Mouse (Mus musculus) gastrocnemius, postnatal 36 days (tissue): ENCODE results near the gene Mtmr4. TPM values are rescaled to one million over a fixed set of nuclear protein-coding genes. Genes with fewer than 3 reads are reported as not detected.

Experiments used
- DNase-seq, 2 experiments: peaks; one replicate each; pipeline ENCODE4 v3.0.0; 2022
- intact Hi-C: fragments of 180-260 bp; cut with DNase I; formaldehyde crosslinking; loops from one replicate; pipeline ENCODE4 v1.15.1; 2025
- total RNA-seq, 2 experiments: library from RNA; stranded (reverse); gene quantifications; 2 replicates each; pipeline ENCODE4 v1.2.3; 2021

The Mtmr4 gene
- total RNA-seq, 2 experiments from 2014 or later, result 8.9 to 13.4 TPM

DNA sequence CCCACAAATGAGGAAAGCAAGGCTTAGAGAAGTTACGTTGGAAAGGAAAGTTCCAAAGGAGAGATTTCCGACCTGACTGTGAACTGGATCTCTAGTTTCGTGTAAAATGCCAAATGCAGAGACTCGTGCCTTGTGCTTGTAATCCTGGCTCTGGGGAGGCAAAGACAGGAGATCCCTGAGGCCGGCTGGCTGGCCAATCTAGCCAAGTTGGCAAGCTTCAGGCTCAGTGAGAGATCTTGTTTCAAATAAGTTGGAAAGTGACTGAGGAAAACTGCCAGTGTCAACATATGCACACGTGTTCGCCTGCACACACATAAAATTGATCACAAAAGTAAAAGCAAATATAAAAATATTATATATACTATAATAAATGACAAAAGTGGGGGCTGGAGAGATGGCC lies 17.3 kb downstream of the Mtmr4 start:
- intact Hi-C loops, result no loop called here

DNA sequence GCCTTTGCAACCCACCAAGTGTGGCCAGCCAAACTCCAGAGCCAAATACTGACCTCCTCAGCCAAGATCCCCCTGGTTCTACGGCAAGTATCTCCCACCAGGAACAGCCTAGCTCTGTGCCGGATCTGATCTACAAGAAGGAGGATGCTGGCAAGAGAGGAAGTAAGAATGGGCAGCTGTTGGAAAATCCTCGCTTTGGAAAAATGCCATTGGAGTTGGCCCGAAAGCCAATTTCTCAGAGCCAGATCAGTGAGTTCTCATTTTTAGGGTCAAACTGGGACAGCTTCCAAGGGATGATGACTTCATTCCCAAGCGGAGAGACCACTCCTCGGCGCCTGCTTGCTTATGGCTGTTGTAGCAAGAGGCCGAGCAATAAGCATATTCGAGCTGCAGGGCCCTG lies 19.6 kb downstream of the Mtmr4 start:
- no peak for DNase-seq
- intact Hi-C loops, result no loop called here

More for the DNA sequence above, 17.3 kb downstream of the Mtmr4 start:
- peak in 1 of 2 experiments; percentile 38 for DNase-seq

DNA sequence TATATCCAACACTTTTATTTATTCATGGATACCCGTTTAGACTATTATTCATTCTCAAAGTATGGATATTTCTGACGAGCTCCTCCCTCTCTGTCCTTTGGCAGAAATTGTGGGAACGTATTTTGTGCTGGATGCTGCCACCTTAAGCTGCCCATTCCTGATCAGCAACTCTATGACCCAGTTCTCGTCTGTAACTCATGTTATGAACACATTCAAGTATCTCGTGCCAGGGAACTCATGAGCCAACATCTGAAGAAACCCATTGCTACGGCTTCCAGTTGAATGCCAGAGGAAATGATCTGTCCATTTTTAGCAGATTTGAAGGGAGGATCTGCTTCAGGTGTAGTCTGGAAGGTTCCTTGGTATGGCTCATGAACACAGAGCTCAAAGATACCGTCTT lies 22.0 kb downstream of the Mtmr4 start:
- intact Hi-C loops, result no loop called here
- no peak for DNase-seq

DNA sequence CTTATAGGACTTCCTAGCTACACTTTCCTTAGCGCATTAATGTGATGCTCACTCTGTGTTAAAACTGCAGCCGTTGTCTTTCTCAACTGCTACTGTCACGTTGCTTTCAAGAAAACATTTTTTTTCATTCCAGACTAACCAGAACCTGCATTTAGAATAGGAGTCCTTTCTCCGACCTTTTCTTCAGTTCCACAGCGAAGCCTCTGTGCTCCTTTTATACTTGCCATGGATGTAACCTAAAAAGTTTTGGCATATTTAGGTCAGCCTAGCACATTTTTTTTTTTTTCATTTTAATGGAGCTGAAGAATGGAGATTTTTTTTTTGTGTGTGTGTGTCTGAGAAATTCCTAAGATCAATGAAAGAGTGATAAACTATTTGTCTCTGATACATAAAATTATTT lies 23.6 kb downstream of the Mtmr4 start:
- intact Hi-C loops, result no loop called here

DNA sequence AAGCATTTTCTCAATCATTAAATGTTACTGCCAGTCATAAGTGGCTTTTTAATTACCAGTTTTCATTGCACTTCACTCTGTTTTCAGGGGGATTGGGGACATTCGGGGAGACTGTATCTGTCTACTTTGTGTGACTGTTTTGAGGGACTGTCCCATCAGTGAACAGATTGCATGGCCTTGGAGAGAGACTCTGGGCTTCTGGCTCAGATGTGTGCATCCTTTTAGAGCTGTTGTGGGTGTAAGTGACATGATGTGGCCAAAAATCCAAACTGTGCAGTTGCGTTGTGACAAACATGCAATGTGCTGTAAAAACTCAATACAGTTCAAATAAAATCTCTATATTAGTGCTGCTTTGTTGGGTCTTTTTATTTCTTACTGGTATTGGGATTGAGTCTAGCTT lies 24.0 kb downstream of the Mtmr4 start:
- no peak for DNase-seq

More for the DNA sequence above, 23.6 kb downstream of the Mtmr4 start:
- no peak for DNase-seq

DNA sequence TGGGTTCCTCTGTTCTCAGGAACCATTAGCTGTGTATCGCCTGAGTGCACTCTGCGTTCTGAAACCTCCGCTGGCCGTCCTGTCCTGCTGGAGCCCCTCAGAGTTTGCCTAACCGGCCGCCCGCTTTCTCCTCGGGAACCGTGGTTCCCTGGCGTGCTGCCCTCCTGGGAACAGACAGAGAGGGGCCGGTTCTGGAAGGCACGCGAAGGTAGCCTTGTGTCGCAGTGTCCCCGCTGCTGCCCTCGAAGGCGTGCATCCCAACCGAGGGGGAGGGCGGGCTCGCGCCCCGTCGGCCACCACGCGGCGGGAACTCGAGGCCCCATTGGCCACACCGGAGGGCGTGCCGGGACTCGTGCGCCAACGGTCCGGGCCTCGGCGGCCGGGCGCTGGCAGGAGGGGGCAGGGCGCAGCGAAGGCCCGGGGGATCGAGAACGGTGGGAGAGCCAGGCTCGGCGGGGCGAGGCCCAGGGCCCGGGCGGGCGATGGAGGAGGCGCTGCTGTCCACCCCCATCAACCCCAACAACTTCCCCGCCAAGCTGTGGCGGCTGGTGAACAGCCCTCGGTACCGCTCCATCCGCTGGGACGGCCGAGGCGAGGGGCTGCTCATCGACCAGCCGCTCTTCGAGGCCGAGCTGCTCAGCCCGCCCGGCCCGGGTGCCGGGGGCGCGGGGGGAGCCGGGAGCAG lies 25.0 kb downstream of the Mtmr4 start, which contains the start of gene Hsf5:
TSS of gene Hsf5 (plus strand) at position 375 of the 685 bp plus-strand sequence.
- intact Hi-C loops, result no loop called here
- no peak for DNase-seq

More for the DNA sequence above, 24.0 kb downstream of the Mtmr4 start:
- intact Hi-C loops, result no loop called here

DNA sequence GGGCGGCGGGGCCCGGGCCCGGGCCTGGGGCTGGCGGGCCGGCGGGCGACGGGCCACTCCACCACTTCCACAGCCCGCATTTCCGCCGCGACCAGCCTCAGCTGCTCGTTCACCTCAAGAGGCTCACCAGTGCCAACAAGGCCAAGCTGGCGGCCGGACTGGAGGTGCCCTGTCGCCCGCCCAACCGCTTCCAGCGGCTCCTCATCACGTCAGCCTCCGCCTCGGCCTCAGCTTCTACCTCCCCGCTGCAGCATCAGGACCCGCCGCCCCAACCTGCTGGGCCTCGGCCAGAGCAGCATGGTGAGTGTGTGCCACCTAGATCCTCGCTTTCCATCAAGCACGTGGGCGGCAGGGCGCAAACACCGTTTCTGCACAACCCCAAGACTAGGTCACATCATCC lies 25.6 kb downstream of the Mtmr4 start:
- intact Hi-C loops, result no loop called here
- DNase-seq, result no peak

DNA sequence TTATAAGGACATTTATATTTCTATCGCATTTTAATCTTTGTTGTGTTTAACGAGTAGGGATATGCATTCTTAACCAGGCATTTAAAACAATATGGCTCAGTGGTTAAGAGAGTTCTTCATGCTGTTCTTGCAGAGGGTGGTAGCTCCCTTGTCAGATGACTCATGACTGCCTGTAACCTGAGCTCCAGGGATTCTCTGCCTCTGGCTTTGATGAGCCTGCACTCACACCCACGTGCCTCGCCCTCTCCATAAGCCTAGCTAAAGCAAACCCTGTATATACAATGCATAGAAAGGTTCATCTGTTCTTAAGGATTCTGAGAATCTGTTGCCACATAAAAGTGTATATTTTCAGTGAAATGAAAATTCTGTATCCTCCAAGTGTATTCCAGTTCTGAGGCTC lies 31.2 kb downstream of the Mtmr4 start:
- intact Hi-C loops, result no loop called here

DNA sequence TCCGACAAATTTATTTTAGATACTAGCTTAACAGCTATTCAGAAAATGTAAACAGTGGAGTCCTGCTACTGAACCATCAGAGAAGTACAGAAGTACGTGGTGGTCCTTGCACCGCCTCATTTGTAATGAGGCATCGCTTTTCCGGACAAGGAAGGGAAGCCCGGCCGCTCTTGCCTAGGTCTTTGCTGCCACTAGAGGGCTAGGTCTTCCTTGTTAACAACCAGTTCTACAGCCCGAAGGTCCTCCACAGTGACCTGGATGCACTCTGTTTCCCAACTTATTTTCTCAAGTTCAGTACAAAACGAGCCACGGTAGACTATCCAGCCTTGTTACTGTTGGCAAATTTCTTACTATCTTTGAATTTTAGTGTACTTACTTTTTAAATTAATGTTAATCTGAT lies 37.9 kb downstream of the Mtmr4 start:
- intact Hi-C loops, result no loop called here

More for the DNA sequence above, 31.2 kb downstream of the Mtmr4 start:
- no peak for DNase-seq

DNA sequence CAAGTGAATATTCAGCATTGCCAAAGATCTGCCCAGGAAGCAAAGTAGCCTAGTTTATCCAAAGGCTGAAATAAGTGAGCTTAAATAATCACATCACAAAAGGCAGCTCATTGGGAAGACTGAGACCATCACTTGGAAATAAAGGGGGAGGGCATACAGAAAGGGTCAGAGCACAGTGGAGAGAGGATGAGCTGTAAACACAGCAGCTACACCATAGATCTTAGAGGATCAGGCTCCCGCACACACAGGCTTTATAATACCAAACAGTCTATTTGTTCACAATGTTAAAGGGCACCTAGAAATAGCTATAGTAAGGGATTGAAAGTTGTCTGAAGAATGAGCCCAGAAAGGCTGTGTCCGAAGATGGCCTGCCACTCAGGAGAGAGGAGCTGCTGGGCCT lies 46.8 kb downstream of the Mtmr4 start:
- intact Hi-C loops, result no loop called here
- DNase-seq, result no peak

More for the DNA sequence above, 37.9 kb downstream of the Mtmr4 start:
- DNase-seq, result no peak

DNA sequence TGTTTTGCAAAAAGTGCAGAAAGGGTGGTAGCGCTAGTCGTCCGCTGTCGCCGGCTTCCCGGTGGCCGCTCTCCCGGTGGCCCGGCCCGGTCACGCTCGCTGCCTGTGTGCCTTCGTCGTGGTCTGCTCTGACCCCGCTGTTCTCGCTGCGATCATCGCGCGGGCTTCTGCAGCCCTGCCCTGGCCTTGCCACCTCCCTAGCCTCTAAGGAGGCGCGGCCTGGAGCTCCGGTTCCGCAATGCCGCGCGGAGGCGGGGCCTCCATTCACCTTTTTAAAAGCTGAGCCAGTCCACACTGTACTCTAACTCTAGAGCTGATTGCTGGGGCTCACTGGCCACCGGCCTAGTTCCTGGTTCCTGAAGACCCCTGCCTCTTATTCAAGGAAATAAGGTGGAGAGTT lies 47.2 kb downstream of the Mtmr4 start:
- DNase-seq, result peak; percentile 25 to 44
- intact Hi-C loops, result no loop called here

DNA sequence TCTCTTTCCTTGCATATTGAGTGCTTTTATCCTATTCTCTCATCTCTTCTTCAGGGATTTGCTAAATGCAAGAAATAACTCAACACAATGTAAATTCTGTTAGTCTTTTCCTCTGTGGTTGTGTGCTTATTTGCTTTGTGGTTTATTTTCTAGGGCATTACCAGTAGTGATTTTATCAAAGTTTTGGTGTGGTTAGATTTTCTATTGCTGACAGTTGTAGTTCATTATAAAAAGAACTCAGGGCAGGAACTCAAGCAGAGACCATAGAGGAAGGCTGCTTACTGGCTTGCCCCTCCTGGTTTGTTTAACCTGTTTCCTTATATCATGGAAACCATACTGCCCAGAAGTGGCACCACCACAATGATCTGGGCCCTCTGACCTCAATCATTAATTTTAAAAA lies 50.9 kb downstream of the Mtmr4 start:
- no peak for DNase-seq
- intact Hi-C loops, result no loop called here

DNA sequence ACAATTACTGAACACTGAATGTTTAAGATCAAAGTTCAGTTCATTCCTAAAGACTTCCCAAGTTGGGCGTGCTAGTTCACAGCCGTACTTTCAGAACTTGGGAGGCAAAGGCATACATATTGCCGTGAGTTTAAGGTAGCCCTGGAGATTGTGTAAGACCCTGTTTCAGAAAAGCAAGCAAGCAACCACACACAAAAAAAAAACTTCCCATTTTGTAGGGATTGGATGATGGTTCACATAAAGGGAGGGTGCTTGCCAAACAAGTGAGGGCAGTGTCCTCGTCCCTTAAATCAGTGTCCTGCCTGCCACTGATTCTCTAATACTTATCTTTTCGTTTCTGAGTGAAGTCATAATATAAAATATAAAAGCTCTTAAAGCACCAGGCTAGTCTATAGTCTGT lies 62.7 kb downstream of the Mtmr4 start:
- intact Hi-C loops, result no loop called here
- DNase-seq, result no peak

DNA sequence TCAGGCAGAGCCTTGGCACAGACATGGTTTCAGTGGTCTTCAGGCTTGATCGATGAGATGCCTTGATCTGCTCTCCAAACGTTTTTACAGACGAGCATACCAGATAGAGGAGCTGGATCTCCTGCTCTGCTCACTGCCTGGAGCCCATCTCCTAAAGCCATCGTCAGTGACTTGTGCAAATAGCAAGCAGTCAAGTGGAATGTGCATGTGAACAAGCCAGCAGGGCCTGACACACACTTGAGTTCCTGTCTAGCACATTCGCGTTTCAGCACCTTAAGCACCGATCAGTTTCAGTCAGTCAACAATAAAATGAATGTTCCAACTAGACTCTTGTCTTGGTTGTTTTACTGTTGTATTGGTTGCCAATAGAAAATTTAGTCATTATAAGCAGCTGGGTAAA lies 67.3 kb downstream of the Mtmr4 start:
- intact Hi-C loops, result no loop called here
- DNase-seq, result no peak

DNA sequence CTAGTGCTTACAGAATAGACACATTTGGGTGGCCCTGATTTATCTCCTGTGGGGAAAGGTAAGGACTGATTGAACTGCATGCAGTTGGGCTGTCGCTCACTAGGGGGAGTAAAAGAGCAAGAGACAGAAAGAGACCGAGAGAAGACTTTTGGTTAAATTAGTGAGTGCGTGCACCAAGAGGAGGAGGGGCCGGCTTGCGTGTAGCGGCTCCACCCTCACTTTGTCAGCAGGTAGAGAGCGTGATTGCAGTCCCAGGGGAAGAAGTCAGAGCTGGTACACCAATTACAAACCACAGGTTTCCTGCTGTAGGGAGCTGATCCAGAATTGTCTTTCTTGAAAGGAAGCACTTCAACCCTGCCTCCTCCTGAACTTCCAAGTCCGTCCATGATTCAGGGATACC lies 70.4 kb downstream of the Mtmr4 start, which contains the start of gene Rnf43:
TSS of gene Rnf43 (plus strand) at position 316 of the 400 bp plus-strand sequence.
- DNase-seq, result peak; percentile 57
- intact Hi-C loops, result loop anchor here (2.0 kb wide), 1 partner anchor 108 kb away; no protein-coding TSS in a partner anchor

DNA sequence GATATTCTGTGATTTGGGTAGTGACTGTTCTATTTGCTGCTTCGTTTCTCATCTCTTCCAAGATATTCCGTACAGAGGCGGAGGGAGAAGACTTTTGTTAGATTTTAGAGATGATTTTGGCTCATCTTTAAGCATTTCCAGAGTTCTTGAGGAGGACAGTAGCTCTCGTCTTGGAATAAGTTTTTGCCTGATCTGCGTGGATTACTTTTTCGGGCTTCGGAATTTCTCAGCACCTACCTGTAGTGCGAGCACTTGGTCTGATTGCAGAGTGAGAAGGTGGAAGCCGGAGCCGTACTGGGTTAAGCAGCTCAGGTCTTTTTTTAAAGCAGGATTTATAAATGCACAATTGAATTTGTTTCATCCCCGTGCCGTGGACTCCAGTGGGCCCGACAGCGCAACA lies 70.9 kb downstream of the Mtmr4 start:
- DNase-seq, result no peak
- intact Hi-C loops, result loop anchor here (2.0 kb wide), 1 partner anchor 108 kb away; no protein-coding TSS in a partner anchor

DNA sequence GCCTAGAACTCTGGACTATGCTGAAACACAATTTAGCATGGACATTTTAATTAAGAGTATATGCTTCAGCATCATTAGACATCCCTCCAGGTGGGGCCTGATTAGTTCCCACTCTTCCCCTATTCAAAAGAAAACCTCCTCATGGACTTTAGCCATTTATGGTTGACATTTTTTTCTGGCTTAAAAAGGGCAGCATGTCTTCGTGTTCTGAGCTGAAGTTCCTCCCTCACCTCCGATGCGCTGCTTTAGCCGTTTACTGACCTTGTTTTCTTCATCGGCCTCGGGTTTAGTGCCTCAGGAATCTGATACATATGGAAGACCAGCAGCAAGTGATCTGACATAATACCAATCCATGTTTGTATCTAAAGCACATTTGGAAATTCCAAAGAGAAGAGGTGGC lies 72.0 kb downstream of the Mtmr4 start:
- no peak for DNase-seq
- intact Hi-C loops, result loop anchor here (2.0 kb wide), 1 partner anchor 107 kb away; no protein-coding TSS in a partner anchor

DNA sequence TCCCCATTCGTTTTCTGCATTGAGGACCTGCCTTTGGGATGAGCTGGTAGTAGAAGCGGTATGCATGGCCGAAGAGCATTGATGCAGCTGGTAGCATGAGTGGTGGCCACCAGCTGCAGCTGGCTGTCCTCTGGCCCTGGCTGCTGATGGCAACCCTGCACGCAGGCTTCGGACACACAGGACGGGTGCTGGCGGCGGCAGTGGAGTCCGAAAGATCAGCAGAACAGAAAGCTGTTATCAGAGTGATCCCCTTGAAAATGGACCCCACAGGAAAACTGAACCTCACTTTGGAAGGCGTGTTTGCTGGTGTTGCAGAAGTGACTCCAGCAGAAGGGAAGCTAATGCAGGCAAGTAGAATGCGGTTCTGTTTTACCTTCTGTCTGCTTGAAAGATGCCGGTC lies 72.6 kb downstream of the Mtmr4 start:
- DNase-seq, result no peak

DNA sequence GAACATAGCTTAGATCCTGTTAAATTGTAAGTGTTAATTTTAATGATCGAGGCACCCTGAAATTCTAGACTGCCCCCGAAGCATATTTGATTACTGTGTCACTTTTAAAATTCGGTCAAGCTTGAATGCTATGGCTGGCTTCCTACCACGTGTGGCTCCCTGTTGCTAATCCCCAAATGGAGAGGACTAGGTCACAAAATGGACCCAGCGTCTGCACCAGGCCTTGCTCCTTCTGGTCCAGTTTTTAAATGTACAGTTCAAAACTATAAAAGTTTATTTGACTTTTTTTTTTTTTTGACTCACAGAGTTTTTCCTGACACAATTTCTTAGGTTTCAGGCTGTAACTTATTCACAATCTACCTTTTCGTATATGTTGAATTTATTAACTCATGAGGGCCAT lies 73.3 kb downstream of the Mtmr4 start:
- no peak for DNase-seq
- intact Hi-C loops, result no loop called here

More for the DNA sequence above, 72.6 kb downstream of the Mtmr4 start:
- intact Hi-C loops, result no loop called here

DNA sequence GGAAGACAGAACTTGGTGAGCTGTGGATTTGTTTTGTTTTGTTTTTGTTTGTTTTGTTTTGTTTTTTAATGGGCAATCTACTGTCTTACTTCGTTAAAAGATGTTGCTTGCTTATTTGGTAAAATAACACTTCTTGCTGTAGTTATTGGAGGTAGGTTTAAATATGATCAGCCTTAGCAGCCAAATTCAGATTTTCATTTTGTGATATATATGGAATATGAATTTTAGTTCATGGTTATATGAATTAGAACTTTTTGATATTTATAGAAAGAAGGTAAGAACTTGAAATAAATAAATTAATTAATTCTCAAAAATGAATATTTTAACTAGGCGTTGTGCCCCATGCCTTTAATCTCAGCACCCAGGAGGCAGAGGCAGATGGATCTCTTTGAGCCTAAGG lies 73.7 kb downstream of the Mtmr4 start:
- DNase-seq, result no peak
- intact Hi-C loops, result no loop called here
